Mouse (Mus musculus): ENCODE data around the gene Fbxl12. TPM values are rescaled to one million over a fixed set of nuclear protein-coding genes. Genes with fewer than 3 reads are reported as not detected.
A peak's percentile ranks its signal among the peaks of the same experiment; 100 is the strongest.

Fbxl12 gene
- polyA plus RNA-seq, 1 experiment from 2014 or later = 4.5 TPM

DNA sequence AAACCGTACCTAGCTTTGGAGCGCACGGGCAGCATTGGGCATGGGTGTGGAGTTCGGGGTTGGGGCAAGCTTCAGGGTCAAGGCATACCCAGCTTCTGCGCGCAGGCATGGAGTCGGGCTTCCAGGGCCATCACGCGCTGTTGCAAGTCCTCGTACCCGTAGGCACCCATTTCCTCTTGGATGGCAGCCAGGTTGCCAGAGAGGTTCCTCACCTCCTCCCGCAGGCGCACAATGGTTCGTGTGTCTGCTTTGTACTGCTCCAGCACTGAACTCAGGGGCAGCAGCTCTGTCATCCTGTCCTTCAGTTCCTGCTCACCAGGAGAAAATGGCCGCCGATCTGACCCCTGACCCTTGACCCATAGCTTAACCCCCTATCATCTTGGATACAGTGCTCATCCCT lies 27.5 kb upstream of the Fbxl12 start:
- ATAC-seq (ENCODE audit: insufficient read depth) = no peak
- Histone ChIP-seq H3K4me1 (replicated peaks) (peaks cover 1% of the 10 kb centered on the region), H3K4me2 (no peak overlapping the region), H3K9me3 (replicated peaks) (no peaks in the 10 kb centered on the region), H3K27ac (replicated peaks) (no peak overlapping the region), H3K9ac (no peak overlapping the region), H3K27me3 (no peaks in the 10 kb centered on the region), H3K4me3 (replicated peaks) (no peak overlapping the region), H3K36me3 (replicated peaks) (no peaks in the 10 kb centered on the region)
- 72% methylated on average over 16 of the region's 16 CpGs for WGBS (ENCODE audit: insufficient replicate concordance)

- no peak overlapping the region for H3K4me2 ChIP-seq
- H3K9me3 ChIP-seq (replicated peaks) = no peaks in the 10 kb centered on the region
- H3K9ac ChIP-seq = no peak overlapping the region
- H3K4me3 ChIP-seq (replicated peaks) = no peak overlapping the region
- peaks cover 15% of the 10 kb centered on the region for H3K4me1 ChIP-seq (replicated peaks)
- no peak for ATAC-seq (ENCODE audit: insufficient read depth)
- H3K27me3 ChIP-seq = no peaks in the 10 kb centered on the region
- peaks cover 19% of the 10 kb centered on the region for H3K36me3 ChIP-seq (replicated peaks)
- no peak overlapping the region for H3K27ac ChIP-seq (replicated peaks)
- 80% methylated on average over 22 of the region's 22 CpGs for WGBS (ENCODE audit: insufficient replicate concordance)
These were observed 23.5 kb upstream of the Fbxl12 start for GRCm38 (mm10) chr9:20668065-20668464.

DNA sequence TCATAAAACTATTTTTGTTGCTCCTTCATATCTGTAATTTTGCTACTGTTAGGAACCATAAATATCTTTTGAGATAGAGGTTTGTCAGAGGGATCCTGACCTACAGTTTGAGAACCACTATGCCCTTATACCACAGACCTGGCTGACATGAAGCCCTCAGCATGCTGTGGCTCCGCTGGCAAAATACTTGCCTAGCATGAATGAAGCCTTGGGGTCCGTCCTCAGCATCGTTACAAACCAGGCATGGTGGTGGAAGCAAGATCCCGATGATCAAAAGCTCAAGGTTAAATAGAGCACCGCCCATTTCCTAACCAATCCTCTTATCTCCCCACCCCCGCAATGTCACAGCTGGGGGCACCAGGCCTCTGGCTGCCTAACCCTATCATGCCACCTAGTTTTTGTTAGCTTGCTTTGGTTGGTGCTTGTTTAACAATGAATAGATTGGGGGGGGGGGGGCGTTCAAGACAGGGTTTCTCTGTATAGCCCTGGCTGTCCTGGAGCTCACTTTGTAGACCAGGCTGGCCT lies 22.0 kb upstream of the Fbxl12 start:
- ATAC-seq (ENCODE audit: insufficient read depth) = peak; percentile 42; the same call in 1 of the 2 replicates
- 7% methylated on average over 7 of the region's 7 CpGs for WGBS (ENCODE audit: insufficient replicate concordance)
- H3K4me2 ChIP-seq = peak overlapping the region; percentile 35
- no peak overlapping the region for H3K9ac ChIP-seq
- H3K4me1 ChIP-seq (replicated peaks) = peaks cover 15% of the 10 kb centered on the region
- peaks cover 34% of the 10 kb centered on the region for H3K36me3 ChIP-seq (replicated peaks)
- no peaks in the 10 kb centered on the region for H3K9me3 ChIP-seq (replicated peaks)
- H3K4me3 ChIP-seq (replicated peaks) = no peak overlapping the region
- H3K27ac ChIP-seq (replicated peaks) = no peak overlapping the region
- H3K27me3 ChIP-seq = no peaks in the 10 kb centered on the region

DNA sequence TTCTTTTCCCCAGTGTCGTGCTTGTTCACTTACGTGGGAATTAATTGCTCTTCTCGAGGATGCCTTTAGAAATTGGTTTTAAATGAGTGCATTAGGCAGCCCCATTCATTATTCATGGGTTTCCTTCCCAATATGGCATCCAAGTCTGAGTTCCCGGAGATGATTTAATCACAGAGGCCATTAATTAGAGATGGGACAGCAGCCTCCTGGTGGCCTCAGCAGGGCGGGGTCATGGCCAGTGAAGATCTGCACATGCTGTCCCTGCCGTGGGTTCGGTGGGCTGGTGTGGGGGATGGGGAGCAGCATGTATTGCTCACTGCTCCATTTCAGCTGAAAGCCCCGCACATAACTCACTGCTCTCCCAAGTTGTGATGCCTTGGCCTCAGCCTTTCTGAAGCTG lies 21.4 kb upstream of the Fbxl12 start:
- no peaks in the 10 kb centered on the region for H3K27me3 ChIP-seq
- no peak overlapping the region for H3K4me2 ChIP-seq
- H3K9ac ChIP-seq = no peak overlapping the region
- peaks cover 15% of the 10 kb centered on the region for H3K4me1 ChIP-seq (replicated peaks)
- H3K27ac ChIP-seq (replicated peaks) = no peak overlapping the region
- H3K9me3 ChIP-seq (replicated peaks) = no peaks in the 10 kb centered on the region
- ATAC-seq (ENCODE audit: insufficient read depth) = no peak
- peaks cover 40% of the 10 kb centered on the region for H3K36me3 ChIP-seq (replicated peaks)
- no peak overlapping the region for H3K4me3 ChIP-seq (replicated peaks)
- WGBS (ENCODE audit: insufficient replicate concordance) = 41% methylated on average over 8 of the region's 8 CpGs

GRCm38 (mm10) chr9:20664982-20665637 lies 20.5 kb upstream of the Fbxl12 start:
- no peak for ATAC-seq (ENCODE audit: insufficient read depth)
- Histone ChIP-seq H3K27me3 (no peaks in the 10 kb centered on the region), H3K27ac (replicated peaks) (no peak overlapping the region), H3K4me3 (replicated peaks) (no peak overlapping the region), H3K36me3 (replicated peaks) (peaks cover 47% of the 10 kb centered on the region), H3K4me2 (no peak overlapping the region), H3K4me1 (replicated peaks) (peaks cover 15% of the 10 kb centered on the region), H3K9me3 (replicated peaks) (no peaks in the 10 kb centered on the region), H3K9ac (no peak overlapping the region)
- WGBS (ENCODE audit: insufficient replicate concordance) = 75% methylated on average over 5 of the region's 5 CpGs

- no peak for ATAC-seq (ENCODE audit: insufficient read depth)
- Histone ChIP-seq H3K27ac (replicated peaks) (no peak overlapping the region), H3K9me3 (replicated peaks) (no peaks in the 10 kb centered on the region), H3K4me2 (no peak overlapping the region), H3K27me3 (no peaks in the 10 kb centered on the region), H3K9ac (no peak overlapping the region), H3K4me3 (replicated peaks) (no peak overlapping the region), H3K4me1 (replicated peaks) (peaks cover 15% of the 10 kb centered on the region), H3K36me3 (replicated peaks) (peaks cover 54% of the 10 kb centered on the region)
- WGBS (ENCODE audit: insufficient replicate concordance) = 70% methylated on average over 2 of the region's 2 CpGs
These were observed 19.8 kb upstream of the Fbxl12 start for GRCm38 (mm10) chr9:20664366-20664765.

DNA sequence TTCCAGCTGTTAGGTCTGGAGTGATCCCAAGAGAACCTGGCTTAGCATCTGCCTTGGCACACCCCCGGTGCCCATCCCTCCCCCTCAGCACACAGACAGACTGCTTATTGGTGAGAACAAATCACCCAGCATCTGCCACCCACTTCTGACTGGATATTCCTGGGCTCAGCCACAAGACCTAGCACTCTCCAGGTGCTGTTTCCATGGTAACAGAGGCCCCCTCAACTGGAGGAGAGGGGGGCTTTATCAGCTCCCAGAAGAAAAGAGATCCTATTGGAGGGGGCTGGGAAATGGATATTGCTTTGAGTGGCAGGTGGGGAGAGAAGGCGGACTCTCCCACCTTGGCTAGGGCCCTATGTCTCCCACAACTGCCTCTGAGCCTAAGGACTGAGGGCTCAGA lies 19.4 kb upstream of the Fbxl12 start:
- H3K36me3 ChIP-seq (replicated peaks) = peaks cover 58% of the 10 kb centered on the region
- H3K4me3 ChIP-seq (replicated peaks) = no peak overlapping the region
- no peak for ATAC-seq (ENCODE audit: insufficient read depth)
- H3K4me1 ChIP-seq (replicated peaks) = peaks cover 15% of the 10 kb centered on the region
- no peak overlapping the region for H3K9ac ChIP-seq
- H3K27me3 ChIP-seq = no peaks in the 10 kb centered on the region
- H3K9me3 ChIP-seq (replicated peaks) = no peaks in the 10 kb centered on the region
- no peak overlapping the region for H3K27ac ChIP-seq (replicated peaks)
- no peak overlapping the region for H3K4me2 ChIP-seq
- WGBS (ENCODE audit: insufficient replicate concordance) = 65% methylated on average over 2 of the region's 2 CpGs

- no peak overlapping the region for H3K27ac ChIP-seq (replicated peaks)
- no peak overlapping the region for H3K4me2 ChIP-seq
- no peak overlapping the region for H3K9ac ChIP-seq
- peaks cover 15% of the 10 kb centered on the region for H3K4me1 ChIP-seq (replicated peaks)
- 88% methylated on average over 8 of the region's 8 CpGs for WGBS (ENCODE audit: insufficient replicate concordance)
- peaks cover 69% of the 10 kb centered on the region for H3K36me3 ChIP-seq (replicated peaks)
- ATAC-seq (ENCODE audit: insufficient read depth) = no peak
- no peak overlapping the region for H3K4me3 ChIP-seq (replicated peaks)
- no peaks in the 10 kb centered on the region for H3K27me3 ChIP-seq
- no peaks in the 10 kb centered on the region for H3K9me3 ChIP-seq (replicated peaks)
These were observed 18.3 kb upstream of the Fbxl12 start for GRCm38 (mm10) chr9:20662874-20663273.

GRCm38 (mm10) chr9:20662325-20662724 lies 17.8 kb upstream of the Fbxl12 start:
- peaks cover 75% of the 10 kb centered on the region for H3K36me3 ChIP-seq (replicated peaks)
- no peak for ATAC-seq (ENCODE audit: insufficient read depth)

GRCm38 (mm10) chr9:20657546-20657945 lies 13.0 kb upstream of the Fbxl12 start:
- WGBS (ENCODE audit: insufficient replicate concordance) = 77% methylated on average over 3 of the region's 3 CpGs
- Histone ChIP-seq H3K36me3 (replicated peaks) (peaks cover 89% of the 10 kb centered on the region), H3K4me1 (replicated peaks) (peaks cover 25% of the 10 kb centered on the region)

More at GRCm38 (mm10) chr9:20662325-20662724, 17.8 kb upstream of the Fbxl12 start:
- H3K4me2 ChIP-seq = no peak overlapping the region
- H3K4me3 ChIP-seq (replicated peaks) = no peak overlapping the region
- H3K9ac ChIP-seq = no peak overlapping the region
- no peak overlapping the region for H3K27ac ChIP-seq (replicated peaks)
- no peaks in the 10 kb centered on the region for H3K27me3 ChIP-seq
- 45% methylated on average over 3 of the region's 3 CpGs for WGBS (ENCODE audit: insufficient replicate concordance)
- peaks cover 15% of the 10 kb centered on the region for H3K4me1 ChIP-seq (replicated peaks)
- no peaks in the 10 kb centered on the region for H3K9me3 ChIP-seq (replicated peaks)

DNA sequence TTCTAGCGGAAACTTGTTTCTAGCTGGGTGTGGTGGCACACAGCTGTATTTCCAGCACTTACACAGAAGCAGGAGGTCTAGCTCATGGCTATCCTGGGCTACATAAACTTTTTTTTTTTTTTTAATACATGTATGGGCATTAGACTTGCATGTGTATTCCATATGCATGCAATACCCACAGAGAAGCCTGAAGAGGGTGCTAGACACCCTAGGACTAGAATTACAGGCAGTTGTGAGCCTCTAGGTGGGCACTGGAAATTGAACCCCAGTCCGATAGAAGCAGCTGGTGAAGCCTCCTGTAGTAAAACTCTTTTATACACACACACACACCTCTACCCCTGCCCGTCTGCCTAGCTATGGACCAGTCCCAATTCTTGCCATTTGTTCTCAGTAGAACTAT lies 9.3 kb upstream of the Fbxl12 start:
- Histone ChIP-seq H3K9me3 (replicated peaks) (no peaks in the 10 kb centered on the region), H3K36me3 (replicated peaks) (peaks cover 57% of the 10 kb centered on the region), H3K27me3 (no peaks in the 10 kb centered on the region), H3K4me2 (peak overlapping the region; percentile 87), H3K4me3 (replicated peaks) (peak overlapping the region; percentile 96), H3K27ac (replicated peaks) (no peak overlapping the region), H3K4me1 (replicated peaks) (peaks cover 53% of the 10 kb centered on the region), H3K9ac (no peak overlapping the region)
- no peak for ATAC-seq (ENCODE audit: insufficient read depth)
- 85% methylated on average over 3 of the region's 3 CpGs for WGBS (ENCODE audit: insufficient replicate concordance)

More at GRCm38 (mm10) chr9:20657546-20657945, 13.0 kb upstream of the Fbxl12 start:
- H3K27me3 ChIP-seq = no peaks in the 10 kb centered on the region
- H3K9me3 ChIP-seq (replicated peaks) = no peaks in the 10 kb centered on the region
- no peak overlapping the region for H3K4me3 ChIP-seq (replicated peaks)
- H3K9ac ChIP-seq = no peak overlapping the region
- ATAC-seq (ENCODE audit: insufficient read depth) = no peak
- H3K4me2 ChIP-seq = no peak overlapping the region
- no peak overlapping the region for H3K27ac ChIP-seq (replicated peaks)

All from liver, embryonic 15.5 days (tissue).